Mouse (Mus musculus) CD4-positive, CD25-positive, alpha-beta regulatory T cell (primary cell): ENCODE data around the gene Slc22a20. TPM values are rescaled to one million over a fixed set of nuclear protein-coding genes. Genes with fewer than 3 reads are reported as not detected.

Experiments
- polyA plus RNA-seq: library from polyadenylated mRNA; unstranded; fragments of 100-300 nt; shearing (Covaris generic); gene quantifications from one replicate; pipeline ENCODE4 v1.2.1, GENCODE M21; 2017

Gene Slc22a20
- 0.10 TPM for polyA plus RNA-seq

DNA sequence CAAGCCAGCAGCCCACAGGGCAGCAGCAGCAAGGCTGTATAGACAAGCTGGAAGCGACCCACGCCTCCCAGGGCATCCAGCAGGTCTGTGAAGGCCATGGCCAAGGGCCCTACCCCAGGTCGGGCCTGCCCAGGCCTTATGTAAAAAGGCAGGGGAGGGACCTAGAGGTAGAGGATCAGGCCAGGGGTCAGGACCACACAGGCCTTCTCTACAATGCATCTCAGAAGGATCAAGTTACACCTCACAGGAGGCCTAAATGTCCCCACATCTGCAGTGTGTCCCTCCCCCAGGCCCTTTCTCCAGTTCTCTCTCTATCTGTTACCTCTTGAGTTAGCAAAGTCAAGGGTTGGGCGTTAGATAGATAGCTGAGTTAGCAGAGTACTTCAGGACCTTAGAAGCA is at the start of gene Slc22a20:
Gene Slc22a20, minus strand, starts transcription at position 101 of the 400 bp plus-strand sequence.

GRCm38 (mm10) chr19:6015511-6016315 is 29.8 kb upstream of the Slc22a20 start, which contains the start of gene Capn1:
Gene Capn1 (minus strand): TSS chr19:6015897.

GRCm38 (mm10) chr19:5963883-5964562 is 21.9 kb downstream of the Slc22a20 start, which contains the start of gene Pola2:
Gene Pola2 (minus strand): TSS chr19:5964202.

GRCm38 (mm10) chr19:5924713-5925093 is 61.2 kb downstream of the Slc22a20 start, which contains the start of gene Cdc42ep2:
Gene Cdc42ep2 (minus strand): TSS chr19:5924816.

Other genes with a start within 250 kb of the Slc22a20 start
- gene Ltbp3, start 245.2 kb downstream of the Slc22a20 start, polyA plus RNA-seq = 0.48 TPM
- 66.3 TPM for gene Scyl1, start 214.7 kb downstream of the Slc22a20 start, polyA plus RNA-seq
- 290 TPM for gene Frmd8, start 110.9 kb downstream of the Slc22a20 start, polyA plus RNA-seq
- gene Slc25a45, start 108.3 kb downstream of the Slc22a20 start, polyA plus RNA-seq = 41.9 TPM
- gene Tigd3, start 92.0 kb downstream of the Slc22a20 start, polyA plus RNA-seq = 0.36 TPM
- gene Dpf2, start 73.1 kb downstream of the Slc22a20 start, polyA plus RNA-seq = 176 TPM
- 0.16 TPM for gene Cdc42ep2, start 61.3 kb downstream of the Slc22a20 start, polyA plus RNA-seq
- 46.0 TPM for gene Pola2, start 21.9 kb downstream of the Slc22a20 start, polyA plus RNA-seq
- gene Capn1, start 29.8 kb upstream of the Slc22a20 start, polyA plus RNA-seq = 76.6 TPM
- 49.6 TPM for gene Syvn1, start 60.4 kb upstream of the Slc22a20 start, polyA plus RNA-seq
- gene Mrpl49, start 71.6 kb upstream of the Slc22a20 start, polyA plus RNA-seq = 43.3 TPM
- 794 TPM for gene Fau, start 71.7 kb upstream of the Slc22a20 start, polyA plus RNA-seq
- 35.9 TPM for gene Znhit2, start 75.0 kb upstream of the Slc22a20 start, polyA plus RNA-seq
- 15.1 TPM for gene Tm7sf2, start 82.2 kb upstream of the Slc22a20 start, polyA plus RNA-seq
- 93.4 TPM for gene Vps51, start 91.1 kb upstream of the Slc22a20 start, polyA plus RNA-seq
- gene Tmem262, start 93.9 kb upstream of the Slc22a20 start, polyA plus RNA-seq = not detected
- gene Gm28374, start 96.1 kb upstream of the Slc22a20 start, polyA plus RNA-seq = 0.61 TPM
- gene Zfpl1, start 98.8 kb upstream of the Slc22a20 start, polyA plus RNA-seq = 52.7 TPM
- 2.2 TPM for gene Cdca5, start 98.8 kb upstream of the Slc22a20 start, polyA plus RNA-seq
- gene AC131692.1, start 108.3 kb upstream of the Slc22a20 start, polyA plus RNA-seq = not detected
- gene Naaladl1, start 119.6 kb upstream of the Slc22a20 start, polyA plus RNA-seq = 0.20 TPM
- gene Sac3d1, start 132.5 kb upstream of the Slc22a20 start, polyA plus RNA-seq = 22.7 TPM
- 36.9 TPM for gene Snx15, start 142.2 kb upstream of the Slc22a20 start, polyA plus RNA-seq
- gene Batf2, start 154.8 kb upstream of the Slc22a20 start, polyA plus RNA-seq = not detected
- 20.8 TPM for gene Arl2, start 155.4 kb upstream of the Slc22a20 start, polyA plus RNA-seq
- 0.16 TPM for gene Majin, start 198.2 kb upstream of the Slc22a20 start, polyA plus RNA-seq
- gene Gpha2, start 240.2 kb upstream of the Slc22a20 start, polyA plus RNA-seq = 0.30 TPM
- 20.2 TPM for gene Ppp2r5b, start 249.7 kb upstream of the Slc22a20 start, polyA plus RNA-seq